Mouse (Mus musculus) stomach, embryonic 15.5 days (tissue): ENCODE measurements around the gene Tmed9. TPM values are rescaled to one million over a fixed set of nuclear protein-coding genes. Genes with fewer than 3 reads are reported as not detected.

Source experiments
- ATAC-seq: fragments of 200-750 bp; cut with Nextera tagmentation; 2 replicates; pipeline ENCODE4 v1.8.0; 2017; ENCODE audit warnings: low read depth, moderate number of reproducible peaks, moderate TSS enrichment; ENCODE audit not compliant: insufficient read depth, low FRiP score
- H3K27ac ChIP-seq: fragments of 300-500 bp; sonication (generic); 2 replicates; pipeline ENCODE4 v1.5.1; 2015; ENCODE audit warnings: mild to moderate bottlenecking, inconsistent platforms
- H3K27me3 ChIP-seq: fragments of 300-500 bp; sonication (generic); replicated peaks from 2 replicates; pipeline ENCODE4 v1.6.1; 2015; ENCODE audit warnings: inconsistent platforms
- H3K36me3 ChIP-seq: fragments of 300-500 bp; sonication (generic); 2 replicates; pipeline ENCODE4 v1.6.1; 2015; ENCODE audit warnings: inconsistent platforms
- H3K4me1 ChIP-seq: fragments of 300-500 bp; sonication (generic); 2 replicates; pipeline ENCODE4 v1.6.1; 2015; ENCODE audit warnings: inconsistent platforms
- H3K4me2 ChIP-seq: fragments of 300-500 bp; sonication (generic); 2 replicates; pipeline ENCODE4 v1.6.1; 2015; ENCODE audit warnings: mild to moderate bottlenecking, inconsistent platforms
- H3K4me3 ChIP-seq: fragments of 300-500 bp; sonication (generic); replicated peaks from 2 replicates; pipeline ENCODE4 v1.5.1; 2015; ENCODE audit warnings: inconsistent platforms
- H3K9ac ChIP-seq: fragments of 300-500 bp; sonication (generic); 2 replicates; pipeline ENCODE4 v1.6.1; 2015; ENCODE audit warnings: inconsistent platforms
- H3K9me3 ChIP-seq: fragments of 300-500 bp; sonication (generic); 2 replicates; pipeline ENCODE4 v1.6.1; 2016; ENCODE audit warnings: inconsistent platforms
- WGBS: fragments of 180-500 bp; shearing (Covaris S2); methylation state at CpG from one replicate; pipeline ENCODE4 v1.1.7; 2015; 5-methylcytosine and 5-hydroxymethylcytosine counted together
- polyA plus RNA-seq: library from polyadenylated mRNA; unstranded; fragments of >200 nt; fragmentation: Nextera tagmentation; extraction: Ambion mirVana; gene quantifications from 2 replicates; pipeline ENCODE4 v1.2.1, GENCODE M21; 2015

The Tmed9 gene
- polyA plus RNA-seq, 1 experiment from 2014 or later, result 150 TPM

GRCm38 (mm10) chr13:55595375-55595774 lies 21.8 kb downstream of the Tmed9 start:
- 89% methylated on average over 12 of the region's 12 CpGs for WGBS
- no peak overlapping the region for H3K4me3 ChIP-seq
- H3K9me3 ChIP-seq, result no peaks in the 10 kb centered on the region
- no peak overlapping the region for H3K27ac ChIP-seq
- ATAC-seq, result no peak
- H3K4me2 ChIP-seq, result no peak overlapping the region
- peaks cover 30% of the 10 kb centered on the region for H3K36me3 ChIP-seq
- H3K4me1 ChIP-seq, result peaks cover 8% of the 10 kb centered on the region; the same call in 1 of the 2 replicates
- H3K9ac ChIP-seq, result no peak overlapping the region
- no peaks in the 10 kb centered on the region for H3K27me3 ChIP-seq

- WGBS, result 96% methylated on average over 12 of the region's 12 CpGs
- Histone ChIP-seq H3K27ac (no peak overlapping the region), H3K4me1 (peaks cover 15% of the 10 kb centered on the region), H3K36me3 (peaks cover 30% of the 10 kb centered on the region), H3K9ac (no peak overlapping the region), H3K9me3 (no peaks in the 10 kb centered on the region), H3K4me3 (no peak overlapping the region), H3K27me3 (no peaks in the 10 kb centered on the region), H3K4me2 (no peak overlapping the region)
- ATAC-seq, result no peak
Observed at GRCm38 (mm10) chr13:55596802-55597201, 23.3 kb downstream of the Tmed9 start.

- H3K36me3 ChIP-seq, result peaks cover 30% of the 10 kb centered on the region
- H3K9ac ChIP-seq, result peak within 1 kb of the TSS; percentile 77
- peak within 1 kb of the TSS; percentile 95 for H3K4me3 ChIP-seq
- H3K4me1 ChIP-seq, result peaks cover 8% of the 10 kb centered on the region
- H3K4me2 ChIP-seq, result peak within 1 kb of the TSS; percentile 71
- no peaks in the 10 kb centered on the region for H3K9me3 ChIP-seq
- H3K27me3 ChIP-seq, result no peaks in the 10 kb centered on the region
- 8% methylated on average over 51 of the region's 51 CpGs for WGBS
- peak within 1 kb of the TSS; percentile 35; the same call in 1 of the 2 replicates for H3K27ac ChIP-seq
- ATAC-seq, result peak; percentile 87
Observed at GRCm38 (mm10) chr13:55599566-55600540, 26.3 kb downstream of the Tmed9 start, which contains the start of gene B4galt7. Gene B4galt7, plus strand, starts transcription at chr13:55599896.

GRCm38 (mm10) chr13:55600657-55601056 lies 27.1 kb downstream of the Tmed9 start:
- ATAC-seq, result no peak
- H3K9ac ChIP-seq, result peak overlapping the region; percentile 77; the same call in 1 of the 2 replicates
- H3K4me2 ChIP-seq, result peak overlapping the region; percentile 71
- no peak overlapping the region for H3K27ac ChIP-seq
- H3K4me3 ChIP-seq, result peak overlapping the region; percentile 95
- H3K36me3 ChIP-seq, result peaks cover 23% of the 10 kb centered on the region
- no peaks in the 10 kb centered on the region for H3K9me3 ChIP-seq
- peaks cover 8% of the 10 kb centered on the region for H3K4me1 ChIP-seq
- H3K27me3 ChIP-seq, result no peaks in the 10 kb centered on the region
- 16% methylated on average over 9 of the region's 9 CpGs for WGBS

- H3K4me1 ChIP-seq, result peaks cover 8% of the 10 kb centered on the region
- H3K4me2 ChIP-seq, result no peak overlapping the region
- no peak for ATAC-seq
- no peaks in the 10 kb centered on the region for H3K27me3 ChIP-seq
- peaks cover 14% of the 10 kb centered on the region for H3K36me3 ChIP-seq
- H3K9ac ChIP-seq, result no peak overlapping the region
- H3K27ac ChIP-seq, result no peak overlapping the region
- H3K4me3 ChIP-seq, result no peak overlapping the region
- 6% methylated on average over 3 of the region's 3 CpGs for WGBS
- no peaks in the 10 kb centered on the region for H3K9me3 ChIP-seq
Observed at GRCm38 (mm10) chr13:55601611-55602010, 28.1 kb downstream of the Tmed9 start.

GRCm38 (mm10) chr13:55604606-55605005 lies 31.1 kb downstream of the Tmed9 start:
- Histone ChIP-seq H3K4me2 (no peak overlapping the region), H3K9ac (no peak overlapping the region), H3K9me3 (no peaks in the 10 kb centered on the region), H3K4me1 (peaks cover 8% of the 10 kb centered on the region), H3K4me3 (no peak overlapping the region), H3K36me3 (peaks cover 20% of the 10 kb centered on the region), H3K27me3 (no peaks in the 10 kb centered on the region), H3K27ac (no peak overlapping the region)
- no peak for ATAC-seq
- WGBS, result 89% methylated on average over 3 of the region's 3 CpGs

GRCm38 (mm10) chr13:55606899-55607623 lies 33.5 kb downstream of the Tmed9 start:
- WGBS, result 76% methylated on average over 10 of the region's 10 CpGs
- peaks cover 25% of the 10 kb centered on the region for H3K36me3 ChIP-seq

GRCm38 (mm10) chr13:55607624-55608006 lies 34.1 kb downstream of the Tmed9 start:
- ATAC-seq, result no peak
- Histone ChIP-seq H3K4me3 (no peak overlapping the region), H3K9ac (no peak overlapping the region), H3K27ac (no peak overlapping the region), H3K36me3 (peaks cover 25% of the 10 kb centered on the region), H3K9me3 (no peaks in the 10 kb centered on the region), H3K4me2 (no peak overlapping the region), H3K4me1 (no peaks in the 10 kb centered on the region), H3K27me3 (no peaks in the 10 kb centered on the region)
- WGBS, result 88% methylated on average over 2 of the region's 2 CpGs

More at GRCm38 (mm10) chr13:55606899-55607623, 33.5 kb downstream of the Tmed9 start:
- Histone ChIP-seq H3K9ac (no peak overlapping the region), H3K27ac (no peak overlapping the region), H3K27me3 (no peaks in the 10 kb centered on the region), H3K4me2 (no peak overlapping the region), H3K4me3 (no peak overlapping the region), H3K9me3 (no peaks in the 10 kb centered on the region), H3K4me1 (no peaks in the 10 kb centered on the region)
- no peak for ATAC-seq

- no peak for ATAC-seq
- Histone ChIP-seq H3K36me3 (peaks cover 25% of the 10 kb centered on the region), H3K27me3 (no peaks in the 10 kb centered on the region), H3K9ac (no peak overlapping the region), H3K4me2 (no peak overlapping the region), H3K4me1 (no peaks in the 10 kb centered on the region), H3K27ac (no peak overlapping the region), H3K9me3 (no peaks in the 10 kb centered on the region), H3K4me3 (no peak overlapping the region)
- 92% methylated on average over 7 of the region's 7 CpGs for WGBS
Observed at GRCm38 (mm10) chr13:55611996-55612395, 38.5 kb downstream of the Tmed9 start.

- Histone ChIP-seq H3K4me2 (no peak overlapping the region), H3K36me3 (peaks cover 14% of the 10 kb centered on the region), H3K4me1 (no peaks in the 10 kb centered on the region), H3K9ac (no peak overlapping the region), H3K27me3 (no peaks in the 10 kb centered on the region), H3K9me3 (no peaks in the 10 kb centered on the region), H3K27ac (no peak overlapping the region), H3K4me3 (no peak overlapping the region)
- ATAC-seq, result no peak
- WGBS, result 48% methylated on average over 5 of the region's 5 CpGs
Observed at GRCm38 (mm10) chr13:55613471-55613870, 39.9 kb downstream of the Tmed9 start.

GRCm38 (mm10) chr13:55619328-55619727 lies 45.8 kb downstream of the Tmed9 start:
- Histone ChIP-seq H3K9me3 (no peaks in the 10 kb centered on the region), H3K4me1 (peaks cover 12% of the 10 kb centered on the region; the same call in 1 of the 2 replicates), H3K27ac (no peak overlapping the region), H3K9ac (no peak overlapping the region), H3K36me3 (no peaks in the 10 kb centered on the region), H3K4me3 (no peak overlapping the region), H3K4me2 (no peak overlapping the region), H3K27me3 (no peaks in the 10 kb centered on the region)
- 85% methylated on average over 4 of the region's 4 CpGs for WGBS
- no peak for ATAC-seq

- Histone ChIP-seq H3K27ac (no peak overlapping the region), H3K27me3 (no peaks in the 10 kb centered on the region), H3K4me1 (peaks cover 13% of the 10 kb centered on the region; the same call in 1 of the 2 replicates), H3K9ac (no peak overlapping the region), H3K9me3 (no peaks in the 10 kb centered on the region), H3K36me3 (no peaks in the 10 kb centered on the region; the same call in 1 of the 2 replicates), H3K4me2 (no peak overlapping the region), H3K4me3 (no peak overlapping the region)
- WGBS, result 82% methylated on average over 2 of the region's 2 CpGs
- no peak for ATAC-seq
Observed at GRCm38 (mm10) chr13:55620275-55620674, 46.7 kb downstream of the Tmed9 start.
